ENCODE assay signal across 9 mouse cellular contexts in genomic region chr6:38066215-38066614, GRCm38 (mm10). TPM values are rescaled to one million over a fixed set of nuclear protein-coding genes. Genes with fewer than 3 reads are reported as not detected.
DNase-seq lines count a peak whose midpoint lies in the region; ATAC-seq and TF ChIP-seq lines count a peak whose summit lies in the region.
"Had no signal": no experiment of that assay in that cellular context is flagged by ENCODE, and none has a peak within 500 bp of the region (broad histone marks: within the 10 kb centered on the region; RNA-seq: fewer than 3 reads in every experiment).

No protein-coding gene starts in this region.

- no peak overlapping the region for H3K27ac ChIP-seq in ES-Bruce4 (ENCODE audit: insufficient read depth, low read length)
- no peak overlapping the region for H3K27ac ChIP-seq in bone marrow macrophage, adult 2 months (ENCODE audit: insufficient read depth, low read depth, low read length)
- no peak overlapping the region for H3K27ac ChIP-seq in forebrain, embryonic 11.5 days (ENCODE audit: low read depth, low read length)
- H3K27ac ChIP-seq in neural tube, embryonic 15.5 days (replicated peaks) = no peak overlapping the region
- H3K27ac ChIP-seq: liver, embryonic 13.5 days had no signal

- no peaks in the 10 kb centered on the region for H3K27me3 ChIP-seq in ES-Bruce4 (ENCODE audit: control insufficient read depth, insufficient read depth, low read length, poor library complexity, severe bottlenecking)
- no peaks in the 10 kb centered on the region for H3K27me3 ChIP-seq in forebrain, embryonic 11.5 days (ENCODE audit: control insufficient read depth, insufficient read depth, low read length)
- H3K27me3 ChIP-seq in neural tube, embryonic 15.5 days (replicated peaks) = no peaks in the 10 kb centered on the region
- H3K27me3 ChIP-seq: liver, embryonic 13.5 days had no signal

- no peak for TF ChIP-seq POLR2A in ES-Bruce4 (IDR thresholded peaks at IDR 0.05; ENCODE audit: insufficient read depth, low read length)
- no peak for TF ChIP-seq POLR2A in bone marrow macrophage, adult 2 months (IDR thresholded peaks at IDR 0.05; ENCODE audit: borderline replicate concordance, low read depth, low read length)
- TF ChIP-seq POLR2A in lung, adult 2 months (IDR thresholded peaks at IDR 0.05; ENCODE audit: borderline replicate concordance, extremely low read depth, low read depth, low read length) = no peak

- H3K4me2 ChIP-seq in forebrain, embryonic 11.5 days (ENCODE audit: low read depth, low read length, severe bottlenecking) = no peak overlapping the region
- H3K4me2 ChIP-seq in neural tube, embryonic 15.5 days = peak overlapping the region; percentile 38; the same call in 1 of the 2 replicates
- H3K4me2 ChIP-seq: liver, embryonic 13.5 days had no signal

- TF ChIP-seq CTCF in ES-Bruce4 (IDR thresholded peaks at IDR 0.05; ENCODE audit: low read depth, low read length) = peak; percentile 66
- TF ChIP-seq CTCF in bone marrow macrophage, adult 2 months (IDR thresholded peaks at IDR 0.05; ENCODE audit: low read depth, low read length) = 0 out of 2 replicates have a peak, but pooled peaks have one; percentile 12
- peak; percentile 74 for TF ChIP-seq CTCF in lung, adult 2 months (IDR thresholded peaks at IDR 0.05; ENCODE audit: insufficient read depth, low read length)

- intact Hi-C loops in heart, postnatal 10 days (cut with DNase I) = loop anchor here (1.0 to 5.0 kb wide), 4 partner anchors 57 to 601 kb away; partner anchors contain the start of gene Trim24

- DNase-seq in forebrain, embryonic 11.5 days (ENCODE audit: low spot score) = peak; percentile 78
- peak; percentile 69 to 78 for DNase-seq in heart, postnatal 10 days
- peak; percentile 57 to 70 for DNase-seq in kidney, postnatal 36 days
- peak; percentile 25 for DNase-seq in lung, adult 2 months
- DNase-seq in thymus, postnatal 25 days = peak; percentile 48
- DNase-seq: liver, embryonic 13.5 days had no signal

- no peak overlapping the region for H3K9ac ChIP-seq in ES-Bruce4 (ENCODE audit: low read depth, poor library complexity, severe bottlenecking)
- no peak overlapping the region for H3K9ac ChIP-seq in forebrain, embryonic 11.5 days (ENCODE audit: low read length)
- H3K9ac ChIP-seq in neural tube, embryonic 15.5 days (replicated peaks) = no peak overlapping the region
- H3K9ac ChIP-seq: liver, embryonic 13.5 days had no signal

- ATAC-seq in forebrain, embryonic 11.5 days (replicated peaks; ENCODE audit: low FRiP score) = peak; percentile 80
- peak; percentile 92 for ATAC-seq in neural tube, embryonic 15.5 days (ENCODE audit: low FRiP score)

- no peaks in the 10 kb centered on the region for H3K36me3 ChIP-seq in ES-Bruce4 (ENCODE audit: control insufficient read depth, insufficient read depth, low read length, poor library complexity, severe bottlenecking)
- H3K36me3 ChIP-seq in forebrain, embryonic 11.5 days (ENCODE audit: control insufficient read depth, insufficient read depth, low read length) = no peaks in the 10 kb centered on the region
- no peaks in the 10 kb centered on the region for H3K36me3 ChIP-seq in neural tube, embryonic 15.5 days
- H3K36me3 ChIP-seq: liver, embryonic 13.5 days had no signal

- no peak overlapping the region for H3K4me3 ChIP-seq in ES-Bruce4 (ENCODE audit: low read depth, low read length)
- H3K4me3 ChIP-seq in bone marrow macrophage, adult 2 months (ENCODE audit: insufficient read depth, low read length) = no peak overlapping the region
- no peak overlapping the region for H3K4me3 ChIP-seq in forebrain, embryonic 11.5 days (ENCODE audit: low read depth, low read length)
- no peak overlapping the region for H3K4me3 ChIP-seq in lung, adult 2 months (replicated peaks; ENCODE audit: extremely low read depth, low read depth, low read length)
- no peak overlapping the region for H3K4me3 ChIP-seq in neural tube, embryonic 15.5 days (replicated peaks)
- H3K4me3 ChIP-seq: liver, embryonic 13.5 days had no signal

- no peaks in the 10 kb centered on the region for H3K4me1 ChIP-seq in ES-Bruce4 (ENCODE audit: control insufficient read depth, insufficient read depth, low read length)
- peaks cover 4% of the 10 kb centered on the region; the same call in 1 of the 2 replicates for H3K4me1 ChIP-seq in bone marrow macrophage, adult 2 months (ENCODE audit: control insufficient read depth, insufficient read depth, low read length)
- no peaks in the 10 kb centered on the region for H3K4me1 ChIP-seq in forebrain, embryonic 11.5 days (replicated peaks; ENCODE audit: control insufficient read depth, insufficient read depth, low read length)
- 0 out of 2 replicates have a peak, but pooled peaks cover 5% of the 10 kb centered on the region for H3K4me1 ChIP-seq in lung, adult 2 months (ENCODE audit: control insufficient read depth, insufficient read depth, low read length)
- H3K4me1 ChIP-seq in neural tube, embryonic 15.5 days = peaks cover 11% of the 10 kb centered on the region

- no peak for TF ChIP-seq EP300 in ES-Bruce4 (IDR thresholded peaks at IDR 0.05; ENCODE audit: insufficient read depth, low read depth, low read length)

- no peaks in the 10 kb centered on the region for H3K9me3 ChIP-seq in ES-Bruce4 (replicated peaks; ENCODE audit: control insufficient read depth, insufficient read depth, low read length, poor library complexity, severe bottlenecking)
- no peaks in the 10 kb centered on the region for H3K9me3 ChIP-seq in forebrain, embryonic 11.5 days (ENCODE audit: control insufficient read depth, low read length)
- H3K9me3 ChIP-seq in neural tube, embryonic 15.5 days (replicated peaks) = no peaks in the 10 kb centered on the region

- 3% methylated on average over 5 of the region's 5 CpGs for WGBS in forebrain, embryonic 11.5 days
- 3% methylated on average over 5 of the region's 5 CpGs for WGBS in lung, adult 2 months
- whole genome bisulfite sequencing in neural tube, embryonic 15.5 days = 4% methylated on average over 5 of the region's 5 CpGs

RNA-seq across cellular contexts. Expression of gene Svopl, which starts 19.4 kb away (rescaled TPM):
- polyA plus RNA-seq in ES-Bruce4 (2011; ENCODE audit: insufficient read depth, insufficient read length, low read depth, missing spikeins) = 0.29 and 0.64 TPM in 2 replicates
- not detected in 2 replicates for polyA plus RNA-seq in bone marrow macrophage, adult 2 months (2012; ENCODE audit: insufficient read depth, insufficient read length, missing spikeins)
- polyA plus RNA-seq in forebrain, embryonic 11.5 days (2014; fragmentation: Nextera tagmentation; extraction: Ambion mirVana) = 0.63 and 0.94 TPM in 2 replicates
- total RNA-seq in heart, postnatal 10 days (2021) = 1 to 10 TPM in 1 of 2 experiments, under 1 TPM in 1; 0.57 to 1.1 TPM
- polyA plus RNA-seq in lung, adult 2 months (2012; rRNA removed) = 0.58 and 0.66 TPM in 2 replicates
- 0.38 and 0.72 TPM in 2 replicates for polyA plus RNA-seq in neural tube, embryonic 15.5 days (2015; fragmentation: Nextera tagmentation; extraction: Ambion mirVana)
- polyA plus RNA-seq: liver, embryonic 13.5 days had no signal

RNA-seq across cellular contexts. Expression of gene Tmem213, which starts 42.8 kb away (rescaled TPM):
- 3.0 and 3.3 TPM in 2 replicates for polyA plus RNA-seq in ES-Bruce4 (2011; ENCODE audit: insufficient read depth, insufficient read length, low read depth, missing spikeins)
- polyA plus RNA-seq in bone marrow macrophage, adult 2 months (2012; ENCODE audit: insufficient read depth, insufficient read length, missing spikeins) = not detected in 2 replicates
- polyA plus RNA-seq in forebrain, embryonic 11.5 days (2014; fragmentation: Nextera tagmentation; extraction: Ambion mirVana) = not detected in 2 replicates
- not detected for total RNA-seq in heart, postnatal 10 days (2021)
- 2.6 and 3.0 TPM in 2 replicates for polyA plus RNA-seq in lung, adult 2 months (2012; rRNA removed)
- polyA plus RNA-seq in neural tube, embryonic 15.5 days (2015; fragmentation: Nextera tagmentation; extraction: Ambion mirVana) = not detected in 2 replicates
- polyA plus RNA-seq: liver, embryonic 13.5 days had no signal

RNA-seq across cellular contexts. Expression of gene Atp6v0a4, which starts 58.2 kb away (rescaled TPM):
- 4.9 and 6.1 TPM in 2 replicates for polyA plus RNA-seq in ES-Bruce4 (2011; ENCODE audit: insufficient read depth, insufficient read length, low read depth, missing spikeins)
- not detected in 2 replicates for polyA plus RNA-seq in bone marrow macrophage, adult 2 months (2012; ENCODE audit: insufficient read depth, insufficient read length, missing spikeins)
- not detected in 2 replicates for polyA plus RNA-seq in forebrain, embryonic 11.5 days (2014; fragmentation: Nextera tagmentation; extraction: Ambion mirVana)
- total RNA-seq in heart, postnatal 10 days (2021) = 1 to 10 TPM; 3.5 to 5.1 TPM
- 6.2 and 12.1 TPM in 2 replicates for polyA plus RNA-seq in lung, adult 2 months (2012; rRNA removed)
- polyA plus RNA-seq in neural tube, embryonic 15.5 days (2015; fragmentation: Nextera tagmentation; extraction: Ambion mirVana) = 0.49 and 0.79 TPM in 2 replicates

Comparison
In these comparisons a context has a peak if more than half of its experiments do, and no peak if none do; other contexts are left out.
1. CTCF ChIP-seq: peak in every context shown above with its lines; median percentile 74 in lung, adult 2 months; 66 in ES-Bruce4; 12 in bone marrow macrophage, adult 2 months.
2. DNase-seq: peak in every context shown above with its lines; median percentile 78 in forebrain, embryonic 11.5 days; 74 in heart, postnatal 10 days; 64 in kidney, postnatal 36 days; 48 in thymus, postnatal 25 days; 25 in lung, adult 2 months.